Mouse (Mus musculus): ENCODE results near the gene Gprin1.
"Not testable (repeated sequence)": the region's sequence is repeated elsewhere in the genome, so short reads cannot be mapped to it uniquely, and the experiment has no call there.

Gprin1 gene

GRCm38 (mm10) chr13:54749864-54750411 lies at the start of gene Gprin1:
Gene Gprin1, minus strand, starts transcription at chr13:54749874.
- peak; percentile 52 for DNase-seq (ENCODE audit: extremely low spot score)

GRCm38 (mm10) chr13:54798740-54799139 lies 49.1 kb upstream of the Gprin1 start:
- no peak for DNase-seq (ENCODE audit: extremely low spot score)

GRCm38 (mm10) chr13:54797861-54798643 lies 48.4 kb upstream of the Gprin1 start:
- no peak for DNase-seq (ENCODE audit: extremely low spot score)

DNA sequence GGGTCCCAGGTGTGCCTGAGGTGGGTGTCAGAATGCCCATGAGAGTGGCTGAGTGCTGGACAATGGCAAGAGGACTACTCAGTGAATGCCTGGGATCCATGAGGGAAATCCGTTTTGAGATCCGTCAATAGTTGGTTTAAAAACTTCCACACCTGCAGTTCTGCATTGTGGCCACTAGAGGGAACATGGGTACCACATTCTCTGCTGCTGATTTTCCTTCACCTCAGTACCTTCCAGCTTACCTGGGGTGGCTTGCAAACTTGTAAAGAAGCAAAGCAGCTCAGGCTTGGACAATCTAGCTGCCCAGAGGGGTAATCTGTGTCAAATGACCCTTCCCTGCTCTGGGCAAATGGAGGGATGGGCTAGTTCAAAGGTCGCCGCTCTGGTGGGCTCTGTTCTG lies 47.7 kb upstream of the Gprin1 start:
- DNase-seq (ENCODE audit: extremely low spot score), result no peak

DNA sequence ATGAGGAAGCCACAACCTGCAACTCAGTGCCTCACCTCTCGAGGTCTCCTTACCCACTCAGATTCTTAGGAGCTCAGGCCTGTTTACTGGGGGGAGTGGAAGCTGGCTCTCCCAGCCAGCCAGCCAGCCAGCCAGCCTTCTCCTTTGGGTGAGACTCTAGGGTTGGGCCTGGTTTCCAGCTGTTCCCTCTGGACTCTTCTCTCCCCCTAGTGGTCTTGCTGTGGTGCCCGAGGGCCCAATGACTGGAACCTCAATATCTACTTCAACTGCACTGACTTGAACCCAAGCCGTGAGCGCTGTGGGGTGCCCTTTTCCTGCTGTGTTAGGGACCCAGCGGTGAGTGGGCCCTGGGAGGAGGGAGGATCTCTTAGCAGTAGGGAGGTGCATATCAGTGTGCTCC lies 45.2 kb upstream of the Gprin1 start:
- no peak for DNase-seq (ENCODE audit: extremely low spot score)

DNA sequence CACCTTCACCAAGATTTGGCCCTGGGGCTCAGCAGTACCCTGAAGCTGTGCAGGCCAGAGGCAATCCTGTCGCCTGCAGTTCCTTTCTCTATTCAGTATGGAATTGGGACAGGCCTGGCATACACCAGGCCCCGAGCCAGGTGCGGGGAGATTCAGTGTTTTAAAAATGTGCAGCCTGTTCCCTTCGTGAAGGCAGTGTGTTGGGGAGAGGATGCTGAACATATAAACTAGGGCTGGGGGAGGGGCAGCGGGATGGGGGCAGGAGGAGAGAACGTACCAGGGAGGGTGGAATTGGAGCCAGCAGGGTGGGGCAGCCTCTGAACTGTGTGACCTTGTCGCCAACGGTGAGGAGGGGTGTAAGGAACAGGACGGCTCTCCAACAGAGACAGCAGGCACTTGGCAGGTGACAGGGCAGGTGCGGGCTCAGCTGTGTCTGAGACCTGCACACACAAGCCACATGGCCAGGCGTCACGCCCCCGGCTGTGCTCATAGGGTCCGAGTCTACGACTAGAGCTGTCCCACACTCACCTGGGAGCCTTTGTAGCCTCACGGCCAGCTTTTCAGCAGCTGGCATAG lies 44.4 kb upstream of the Gprin1 start:
- no peak for DNase-seq (ENCODE audit: extremely low spot score)

GRCm38 (mm10) chr13:54792259-54793230 lies 42.9 kb upstream of the Gprin1 start:
- no peak for DNase-seq (ENCODE audit: extremely low spot score)

GRCm38 (mm10) chr13:54789561-54790397 lies 40.1 kb upstream of the Gprin1 start:
- peak; percentile 46 for DNase-seq (ENCODE audit: extremely low spot score)

- peak; percentile 99 for DNase-seq (ENCODE audit: extremely low spot score)
Measured at GRCm38 (mm10) chr13:54788740-54789560, 39.3 kb upstream of the Gprin1 start, which contains the start of gene Tspan17. Gene Tspan17, plus strand, starts transcription at chr13:54789377.

DNA sequence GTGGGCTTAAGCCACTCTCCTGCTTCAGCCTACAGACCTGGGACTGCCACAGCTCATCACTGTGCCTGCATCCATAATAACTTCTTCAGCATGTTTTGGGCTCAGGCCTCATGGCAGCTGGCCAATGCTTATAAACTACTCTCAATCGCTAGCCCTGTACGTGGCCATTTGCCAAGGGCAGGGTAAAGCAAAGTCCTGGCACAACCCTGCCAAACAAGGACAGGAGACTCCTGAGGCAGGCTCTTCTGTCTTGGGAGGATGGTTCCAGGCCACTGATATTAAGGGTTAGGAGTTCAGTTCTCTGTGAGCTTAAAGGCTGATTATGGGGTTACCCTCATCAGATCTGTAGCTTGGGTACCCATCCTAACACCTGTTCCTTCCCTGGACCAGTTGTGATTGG lies 37.9 kb upstream of the Gprin1 start:
- not testable (repeated sequence) for DNase-seq (ENCODE audit: extremely low spot score)

DNA sequence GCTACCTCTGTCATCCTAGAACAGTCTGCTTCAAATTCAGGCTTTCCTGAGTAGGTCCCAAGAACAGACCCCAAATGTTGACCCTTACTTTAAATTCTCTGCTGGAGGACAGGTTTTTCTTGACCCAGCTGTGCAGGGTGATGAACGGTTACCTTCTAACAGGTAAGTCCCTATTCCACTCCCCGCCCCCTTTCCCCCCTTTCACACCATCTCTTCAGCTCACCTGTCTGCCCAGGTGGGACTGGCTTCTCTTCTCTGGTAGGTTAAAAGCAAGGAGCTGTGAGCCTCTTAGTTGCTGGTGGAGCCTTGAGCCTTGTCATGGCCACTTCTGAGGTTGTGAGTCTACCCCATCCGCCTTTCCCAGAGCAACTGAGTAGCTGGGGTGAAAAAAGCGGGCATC lies 34.0 kb upstream of the Gprin1 start, which contains the start of gene Eif4e1b:
Gene Eif4e1b (plus strand): TSS at position 301 of the 400 bp plus-strand sequence.
- no peak for DNase-seq (ENCODE audit: extremely low spot score)

- DNase-seq (ENCODE audit: extremely low spot score), result no peak
Measured at GRCm38 (mm10) chr13:54783235-54783634, 33.6 kb upstream of the Gprin1 start.

- no peak for DNase-seq (ENCODE audit: extremely low spot score)
Measured at GRCm38 (mm10) chr13:54781086-54781485, 31.4 kb upstream of the Gprin1 start.

GRCm38 (mm10) chr13:54780592-54780991 lies 30.9 kb upstream of the Gprin1 start:
- no peak for DNase-seq (ENCODE audit: extremely low spot score)

- DNase-seq (ENCODE audit: extremely low spot score), result no peak
Measured at GRCm38 (mm10) chr13:54767012-54767411, 17.3 kb upstream of the Gprin1 start.

DNA sequence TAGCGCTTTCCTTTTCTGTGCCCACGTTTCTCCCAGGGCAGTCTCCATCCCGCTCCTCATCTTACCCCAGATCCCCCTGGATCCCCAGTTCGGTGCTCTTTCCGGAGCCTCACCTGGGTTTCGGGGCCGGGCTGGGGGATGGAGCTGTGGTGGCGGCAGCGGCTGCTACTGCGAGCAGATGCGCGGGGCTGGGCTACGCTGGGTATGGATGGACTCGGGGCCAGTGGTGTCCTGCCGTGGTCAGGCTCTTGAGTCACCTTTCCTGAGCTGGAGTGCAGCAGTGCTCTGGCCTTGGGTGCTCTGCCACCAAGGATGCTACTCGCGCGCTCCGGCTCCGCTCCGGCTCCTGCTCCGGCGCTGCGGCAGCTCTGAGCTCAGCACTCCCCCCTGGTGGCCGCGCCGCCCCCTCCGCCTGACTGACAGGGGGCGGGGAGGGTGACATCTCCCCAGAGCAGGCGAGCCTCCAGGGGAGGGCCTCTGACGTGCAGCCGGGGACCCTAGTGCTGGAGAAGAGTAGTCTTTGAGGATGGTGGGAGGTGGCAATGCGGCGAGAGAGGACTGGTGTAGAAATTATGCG lies 16.6 kb upstream of the Gprin1 start, which contains the start of gene Sncb:
Gene Sncb (minus strand): TSS at position 404 of the 577 bp plus-strand sequence.
- DNase-seq (ENCODE audit: extremely low spot score), result peak; percentile 67

- DNase-seq (ENCODE audit: extremely low spot score), result peak; percentile 6
Measured at GRCm38 (mm10) chr13:54765281-54766191, 15.9 kb upstream of the Gprin1 start.

GRCm38 (mm10) chr13:54760906-54761305 lies 11.2 kb upstream of the Gprin1 start:
- no peak for DNase-seq (ENCODE audit: extremely low spot score)
